Mouse (Mus musculus): ENCODE results near the gene Kifc3. TPM values are rescaled to one million over a fixed set of nuclear protein-coding genes. Genes with fewer than 3 reads are reported as not detected.

Gene Kifc3
- total and polyA plus RNA-seq, 3 experiments: 10.6 to 19.1 TPM; not detected in 1

- Histone ChIP-seq H3K27ac (ENCODE audit: control insufficient read depth, low read depth, low read length) (no peak overlapping the region), H3K79me2 (ENCODE audit: control insufficient read depth, insufficient read depth, low read length, poor library complexity) (no peaks in the 10 kb centered on the region), H3K36me3 (ENCODE audit: control insufficient read depth in 1 of 2, insufficient read depth in 2 of 2, low read length in 2 of 2) (no peaks in the 10 kb centered on the region), H3K9ac (ENCODE audit: control insufficient read depth, low read depth, low read length, poor library complexity, severe bottlenecking) (no peak overlapping the region), H3K4me1 (ENCODE audit: control insufficient read depth in 1 of 2, insufficient read depth in 2 of 2, low read length in 2 of 2) (peaks cover 0 to 4% of the 10 kb centered on the region in 2 experiments; a peak in 2 of 4 replicates), H3K4me3 (ENCODE audit: control insufficient read depth in 1 of 2, insufficient read depth in 1 of 2, low read depth in 2 of 2, low read length in 2 of 2) (no peak overlapping the region), H3K27me3 (ENCODE audit: control insufficient read depth in 1 of 2, insufficient read depth in 2 of 2, low read length in 2 of 2) (no peaks in the 10 kb centered on the region), H3K9me3 (replicated peaks; ENCODE audit: insufficient read depth, low read length) (no peaks in the 10 kb centered on the region)
- no peak for DNase-seq (ENCODE audit: low read depth, low spot score)
- TF ChIP-seq ELF1 (IDR thresholded peaks at IDR 0.05; ENCODE audit: low read depth, low read length) (no peak), MAZ (IDR thresholded peaks at IDR 0.05; ENCODE audit: low read depth, low read length) (no peak), ETS1 (IDR thresholded peaks at IDR 0.05; ENCODE audit: low read depth, low read length) (no peak), CHD1 (IDR thresholded peaks at IDR 0.05; ENCODE audit: low read depth, low read length) (no peak), KAT2A (conservative IDR thresholded peaks at IDR 0.05; ENCODE audit: low read depth, low read length) (no peak), RCOR1 (IDR thresholded peaks at IDR 0.05; ENCODE audit: low read depth, low read length) (no peak), MAFK (IDR thresholded peaks at IDR 0.05; ENCODE audit: borderline replicate concordance, low read depth, low read length) (no peak)
Measured at GRCm38 (mm10) chr8:95131983-95132382, 70.6 kb downstream of the Kifc3 start.

- Histone ChIP-seq H3K9me3 (replicated peaks; ENCODE audit: insufficient read depth, low read length) (no peaks in the 10 kb centered on the region), H3K27me3 (ENCODE audit: control insufficient read depth in 1 of 2, insufficient read depth in 2 of 2, low read length in 2 of 2) (no peaks in the 10 kb centered on the region), H3K9ac (ENCODE audit: control insufficient read depth, low read depth, low read length, poor library complexity, severe bottlenecking) (no peak overlapping the region), H3K79me2 (ENCODE audit: control insufficient read depth, insufficient read depth, low read length, poor library complexity) (no peaks in the 10 kb centered on the region), H3K4me3 (ENCODE audit: control insufficient read depth in 1 of 2, insufficient read depth in 1 of 2, low read depth in 2 of 2, low read length in 2 of 2) (no peak overlapping the region), H3K4me1 (ENCODE audit: control insufficient read depth in 1 of 2, insufficient read depth in 2 of 2, low read length in 2 of 2) (peaks cover 0 to 4% of the 10 kb centered on the region in 2 experiments; a peak in 2 of 4 replicates), H3K27ac (ENCODE audit: control insufficient read depth, low read depth, low read length) (no peak overlapping the region), H3K36me3 (ENCODE audit: control insufficient read depth in 1 of 2, insufficient read depth in 2 of 2, low read length in 2 of 2) (no peaks in the 10 kb centered on the region)
- no peak for TF ChIP-seq ZKSCAN1 (IDR thresholded peaks at IDR 0.05; ENCODE audit: low read depth, low read length)
- TF ChIP-seq POLR2AphosphoS2 (IDR thresholded peaks at IDR 0.05; ENCODE audit: low read length): no peak
- TF ChIP-seq MEF2A (IDR thresholded peaks at IDR 0.05; ENCODE audit: extremely low read depth, insufficient replicate concordance, low read depth, low read length, poor library complexity, severe bottlenecking): no peak
- no peak for TF ChIP-seq POLR2AphosphoS5 (IDR thresholded peaks at IDR 0.05; ENCODE audit: borderline replicate concordance, low read depth, low read length)
- no peak for TF ChIP-seq EP300 (IDR thresholded peaks at IDR 0.05; ENCODE audit: low read depth in 1 of 2, low read length in 2 of 2)
- TF ChIP-seq ZMIZ1 (IDR thresholded peaks at IDR 0.05; ENCODE audit: low read depth, low read length): no peak
- TF ChIP-seq TAL1 (IDR thresholded peaks at IDR 0.05; ENCODE audit: low read length): no peak
- TF ChIP-seq NRF1 (IDR thresholded peaks at IDR 0.05; ENCODE audit: insufficient read depth, low read depth, low read length, poor library complexity, severe bottlenecking): no peak
- no peak for TF ChIP-seq MYC (IDR thresholded peaks at IDR 0.05; ENCODE audit: low read depth, low read length)
- no peak for TF ChIP-seq SIN3A (IDR thresholded peaks at IDR 0.05; ENCODE audit: low read length)
- no peak for DNase-seq (ENCODE audit: low read depth, low spot score)
Measured at GRCm38 (mm10) chr8:95130966-95131537, 71.6 kb downstream of the Kifc3 start.

Measured in MEL (cell line).